Mouse (Mus musculus): ENCODE results near the gene Rad51.

- TF ChIP-seq POLR2A (IDR thresholded peaks at IDR 0.05; ENCODE audit: insufficient read length, low read depth) (no peak), TCF12 (IDR thresholded peaks at IDR 0.05; ENCODE audit: insufficient read depth, poor library complexity, severe bottlenecking) (no peak), MYOG (IDR thresholded peaks at IDR 0.05; ENCODE audit: control insufficient read depth in 1 of 3, insufficient read depth in 1 of 3, insufficient read length in 2 of 3, low read depth in 2 of 3) (no peak), TCF3 (IDR thresholded peaks at IDR 0.05; ENCODE audit: insufficient read length, low read depth) (no peak), USF1 (IDR thresholded peaks at IDR 0.05; ENCODE audit: low read depth) (no peak), REST (IDR thresholded peaks at IDR 0.05; ENCODE audit: insufficient read depth, insufficient read length) (no peak), MAX (IDR thresholded peaks at IDR 0.05; ENCODE audit: low read depth) (no peak), POLR2AphosphoS2 (IDR thresholded peaks at IDR 0.05; ENCODE audit: insufficient read length, low read depth) (no peak), E2F4 (IDR thresholded peaks at IDR 0.05; ENCODE audit: insufficient read depth) (no peak), MYOD1 (IDR thresholded peaks at IDR 0.05; ENCODE audit: control insufficient read depth in 1 of 3, insufficient read length in 2 of 3, low read depth in 2 of 3) (no peak)
Observed at GRCm38 (mm10) chr2:119147160-119147678, 34.6 kb downstream of the Rad51 start.
